9 mouse cellular contexts compared by ENCODE assay signal in the genomic region with DNA sequence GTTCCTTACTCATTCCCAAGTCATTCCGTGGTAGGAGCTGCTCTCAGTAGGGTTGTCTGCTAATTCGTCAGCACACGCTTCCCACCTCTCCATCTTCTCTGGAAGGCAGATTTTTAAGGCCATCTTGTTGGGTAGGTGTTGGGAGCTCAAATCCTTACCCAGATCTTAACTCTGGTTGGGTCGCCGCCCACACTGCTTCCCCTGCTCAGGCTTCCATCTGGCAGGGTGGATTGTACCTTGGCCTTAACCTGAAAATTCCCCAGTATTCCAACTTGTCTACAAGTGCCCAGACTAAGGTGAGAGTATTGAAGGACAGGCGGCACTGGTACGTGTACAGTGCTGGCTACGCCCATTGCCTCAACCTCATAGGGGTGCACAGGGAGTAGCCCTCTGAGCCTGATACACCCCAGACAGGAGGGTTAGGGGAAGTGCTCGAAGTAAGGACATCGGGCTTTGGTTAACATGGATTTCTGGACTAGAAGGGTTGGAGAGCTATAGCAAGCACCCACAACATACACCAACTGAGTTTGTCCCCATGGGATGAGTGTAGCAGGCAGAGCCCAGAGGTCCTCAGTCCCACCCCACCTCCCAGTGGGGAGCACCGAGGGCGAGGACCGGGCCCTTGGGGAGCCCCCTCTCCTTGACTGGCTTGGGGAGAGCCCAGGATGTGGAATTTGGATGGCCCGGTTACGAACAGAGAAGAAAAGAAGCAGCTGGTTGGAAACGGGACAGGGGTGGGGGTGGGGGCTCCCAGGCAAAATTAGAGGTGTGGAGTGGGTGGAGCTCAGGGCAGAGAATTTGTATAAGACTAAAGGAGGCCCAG. TPM values are rescaled to one million over a fixed set of nuclear protein-coding genes. Genes with fewer than 3 reads are reported as not detected.
DNase-seq lines count a peak whose midpoint lies in the region; ATAC-seq and TF ChIP-seq lines count a peak whose summit lies in the region.
"Had no signal": no experiment of that assay in that cellular context is flagged by ENCODE, and none has a peak within 500 bp of the region (broad histone marks: within the 10 kb centered on the region; RNA-seq: fewer than 3 reads in every experiment).

No protein-coding gene starts in this region.

- TF ChIP-seq EP300 in CH12.LX (IDR thresholded peaks at IDR 0.05; ENCODE audit: low read length): no peak

- H3K27ac ChIP-seq in heart, embryonic 12.5 days (ENCODE audit: poor library complexity, severe bottlenecking): no peak overlapping the region
- H3K27ac ChIP-seq in CH12.LX (ENCODE audit: insufficient read depth, low read depth): no peak overlapping the region; the same call in 1 of the 2 replicates
- H3K27ac ChIP-seq in embryonic facial prominence, embryonic 10.5 days (replicated peaks): 0 out of 2 replicates have a peak overlapping the region, but pooled peaks have one; percentile 92
- H3K27ac ChIP-seq in limb, embryonic 11.5 days (replicated peaks; ENCODE audit: low read depth, low read length): no peak overlapping the region

- peaks cover 55% of the 10 kb centered on the region for H3K27me3 ChIP-seq in heart, embryonic 12.5 days (replicated peaks)
- H3K27me3 ChIP-seq in CH12.LX (replicated peaks): no peaks in the 10 kb centered on the region
- H3K27me3 ChIP-seq in embryonic facial prominence, embryonic 10.5 days (replicated peaks; ENCODE audit: low read depth, poor library complexity, severe bottlenecking): peaks cover 60% of the 10 kb centered on the region
- peaks cover 49% of the 10 kb centered on the region for H3K27me3 ChIP-seq in limb, embryonic 11.5 days (ENCODE audit: control insufficient read depth, insufficient read depth, low read length)

- peaks cover 8% of the 10 kb centered on the region for H3K36me3 ChIP-seq in heart, embryonic 12.5 days
- H3K36me3 ChIP-seq in CH12.LX (replicated peaks in 1 of 2; ENCODE audit: control insufficient read depth in 1 of 2, insufficient read depth in 1 of 2, low read length in 1 of 2): peaks cover 14 to 60% of the 10 kb centered on the region in 2 experiments
- peaks cover 21% of the 10 kb centered on the region for H3K36me3 ChIP-seq in embryonic facial prominence, embryonic 10.5 days (replicated peaks)
- H3K36me3 ChIP-seq in limb, embryonic 11.5 days (ENCODE audit: control insufficient read depth, insufficient read depth, low read length): no peaks in the 10 kb centered on the region

- TF ChIP-seq CTCF in CH12.LX (conservative IDR thresholded peaks at IDR 0.05 in 1 of 2, IDR thresholded peaks at IDR 0.05 in 1 of 2; ENCODE audit: low read depth in 2 of 2, low read length in 2 of 2): no peak

- 72% methylated on average over 16 of the region's 16 CpGs for WGBS in heart, embryonic 12.5 days
- 71% methylated on average over 16 of the region's 16 CpGs for WGBS in embryonic facial prominence, embryonic 10.5 days
- 75% methylated on average over 16 of the region's 16 CpGs for WGBS in limb, embryonic 11.5 days

- no peaks in the 10 kb centered on the region for H3K79me2 ChIP-seq in CH12.LX (replicated peaks; ENCODE audit: control insufficient read depth, extremely low read depth, insufficient read depth, poor library complexity, severe bottlenecking)

- no peak overlapping the region for H3K4me3 ChIP-seq in heart, embryonic 12.5 days
- no peak overlapping the region for H3K4me3 ChIP-seq in CH12.LX (replicated peaks in 1 of 3; ENCODE audit: low read depth in 2 of 3, low read length in 2 of 3, poor library complexity in 1 of 3)
- peak overlapping the region; percentile 71 for H3K4me3 ChIP-seq in embryonic facial prominence, embryonic 10.5 days
- peak overlapping the region; percentile 44; the same call in 1 of the 2 replicates for H3K4me3 ChIP-seq in limb, embryonic 11.5 days (ENCODE audit: low read depth, low read length)

- no peak for ATAC-seq in heart, embryonic 12.5 days (ENCODE audit: insufficient number of reproducible peaks, low FRiP score)
- ATAC-seq in limb, embryonic 11.5 days (ENCODE audit: insufficient number of reproducible peaks, low FRiP score, low TSS enrichment, low read depth): no peak

- no peak for TF ChIP-seq RAD21 in CH12.LX (IDR thresholded peaks at IDR 0.05; ENCODE audit: low read depth, low read length)

- in situ Hi-C loops in CH12.LX (cut with MboI; ENCODE audit: low pct_ligation_motif_present, low pct_unique_long_range_greater_than_20kb, low sequenced_read_pairs): no loop called here

- DNase-seq in heart, adult 11 months: no peak
- no peak for DNase-seq in CH12.LX (ENCODE audit: extremely low read depth)
- DNase-seq in embryonic facial prominence, embryonic 10.5 days (ENCODE audit: low spot score): no peak
- peak; percentile 20 for DNase-seq in limb, embryonic 11.5 days (ENCODE audit: low spot score)
- no peak for DNase-seq in spleen, postnatal 14 days (ENCODE audit: low spot score in 2 of 2)
- no peak for DNase-seq in spleen, postnatal 10 days (ENCODE audit: low spot score in 2 of 2)
- no peak for DNase-seq in ovary, postnatal 10 days (ENCODE audit: low spot score)

- H3K4me1 ChIP-seq in heart, embryonic 12.5 days (replicated peaks): peaks cover 61% of the 10 kb centered on the region
- peaks cover 9 to 36% of the 10 kb centered on the region in 2 experiments; a peak in 3 of 4 replicates for H3K4me1 ChIP-seq in CH12.LX (ENCODE audit: control insufficient read depth in 1 of 2, insufficient read depth in 2 of 2)
- peaks cover 69% of the 10 kb centered on the region for H3K4me1 ChIP-seq in embryonic facial prominence, embryonic 10.5 days
- H3K4me1 ChIP-seq in limb, embryonic 11.5 days (ENCODE audit: control insufficient read depth, insufficient read depth, low read length): peaks cover 30% of the 10 kb centered on the region

- dilution Hi-C loops in CH12.LX (cut with MboI; ENCODE audit: extremely low pct_ligation_motif_present, extremely low pct_unique_long_range_greater_than_20kb, low sequenced_read_pairs): no loop called here

- TF ChIP-seq POLR2A in CH12.LX (IDR thresholded peaks at IDR 0.05; ENCODE audit: low read depth, low read length): no peak

- peak overlapping the region; percentile 93 for H3K4me2 ChIP-seq in heart, embryonic 12.5 days
- H3K4me2 ChIP-seq in CH12.LX (ENCODE audit: insufficient read depth, low read depth, poor library complexity, severe bottlenecking): no peak overlapping the region
- H3K4me2 ChIP-seq in limb, embryonic 11.5 days (ENCODE audit: low read depth, severe bottlenecking): peak overlapping the region; percentile 76; the same call in 1 of the 2 replicates

- no peaks in the 10 kb centered on the region for H3K9me3 ChIP-seq in heart, embryonic 12.5 days (replicated peaks)
- peaks cover 39% of the 10 kb centered on the region for H3K9me3 ChIP-seq in CH12.LX (replicated peaks; ENCODE audit: low read length)
- no peaks in the 10 kb centered on the region for H3K9me3 ChIP-seq in embryonic facial prominence, embryonic 10.5 days
- no peaks in the 10 kb centered on the region for H3K9me3 ChIP-seq in limb, embryonic 11.5 days (ENCODE audit: control insufficient read depth, low read length)

- H3K9ac ChIP-seq in heart, embryonic 12.5 days: no peak overlapping the region
- 0 out of 2 replicates have a peak overlapping the region, but pooled peaks have one; percentile 80 for H3K9ac ChIP-seq in CH12.LX (ENCODE audit: insufficient read depth, low read depth)
- H3K9ac ChIP-seq in limb, embryonic 11.5 days (ENCODE audit: low read length): no peak overlapping the region

TF ChIP-seq in CH12.LX, 34 proteins besides CTCF, POLR2A, EP300 and RAD21 (continues in another document):
- TF ChIP-seq ETS1 (conservative IDR thresholded peaks at IDR 0.05; ENCODE audit: low read depth, low read length): no peak
- TF ChIP-seq TBP (conservative IDR thresholded peaks at IDR 0.05; ENCODE audit: low read depth, low read length): no peak
- no peak for TF ChIP-seq ZKSCAN1 (IDR thresholded peaks at IDR 0.05; ENCODE audit: borderline replicate concordance, low read depth, low read length)
- TF ChIP-seq MYC (IDR thresholded peaks at IDR 0.05; ENCODE audit: low read depth, low read length): no peak

RNA-seq across cellular contexts. Expression of a gene that starts 1.2 kb away (rescaled TPM):
- 161 and 164 TPM in 2 replicates for polyA plus RNA-seq in heart, embryonic 12.5 days (2016; fragmentation: Nextera tagmentation; extraction: Ambion mirVana)
- total RNA-seq in CH12.LX (2012; rRNA removed) (46.6 and 47.2 TPM in 2 replicates), CH12.LX (2014; rRNA removed) (32.6 and 37.9 TPM in 2 replicates)
- polyA plus RNA-seq in CH12.LX (2012; ENCODE audit: insufficient read length, low read depth): 66.9 and 69.7 TPM in 2 replicates
- polyA plus RNA-seq in embryonic facial prominence, embryonic 10.5 days (2016; fragmentation: Nextera tagmentation; extraction: Ambion mirVana): 146 and 155 TPM in 2 replicates
- polyA plus RNA-seq in limb, embryonic 11.5 days (2014; fragmentation: Nextera tagmentation; extraction: Ambion mirVana): 161 and 162 TPM in 2 replicates

RNA-seq across cellular contexts. Expression of a gene that starts 1.6 kb away (rescaled TPM):
- 1.2 and 3.5 TPM in 2 replicates for polyA plus RNA-seq in heart, embryonic 12.5 days (2016; fragmentation: Nextera tagmentation; extraction: Ambion mirVana)
- 29.2 and 34.9 TPM in 2 replicates for total RNA-seq in CH12.LX (2012; rRNA removed)
- total RNA-seq in CH12.LX (2014; rRNA removed): 0.65 and 4.4 TPM in 2 replicates
- polyA plus RNA-seq in CH12.LX (2012; ENCODE audit: insufficient read length, low read depth): 4.9 and 11.5 TPM in 2 replicates
- polyA plus RNA-seq in embryonic facial prominence, embryonic 10.5 days (2016; fragmentation: Nextera tagmentation; extraction: Ambion mirVana): 1.9 and 7.7 TPM in 2 replicates
- polyA plus RNA-seq in limb, embryonic 11.5 days (2014; fragmentation: Nextera tagmentation; extraction: Ambion mirVana): 3.1 and 7.0 TPM in 2 replicates
- total RNA-seq: monocyte, adult 5-6 weeks had no signal

RNA-seq across cellular contexts. Expression of a gene that starts 5.3 kb away (rescaled TPM):
- polyA plus RNA-seq in heart, embryonic 12.5 days (2016; fragmentation: Nextera tagmentation; extraction: Ambion mirVana): 0.46 and 0.51 TPM in 2 replicates
- total RNA-seq in CH12.LX (2012; rRNA removed) (0.97 and 1.4 TPM in 2 replicates), CH12.LX (2014; rRNA removed) (0.23 and 0.31 TPM in 2 replicates)
- 0.93 and 1.4 TPM in 2 replicates for polyA plus RNA-seq in CH12.LX (2012; ENCODE audit: insufficient read length, low read depth)
- 0.05 and 0.16 TPM in 2 replicates for polyA plus RNA-seq in embryonic facial prominence, embryonic 10.5 days (2016; fragmentation: Nextera tagmentation; extraction: Ambion mirVana)
- polyA plus RNA-seq in limb, embryonic 11.5 days (2014; fragmentation: Nextera tagmentation; extraction: Ambion mirVana): 0.04 TPM in 1 of 2 replicates, not detected in the other
- total RNA-seq: monocyte, adult 5-6 weeks had no signal

RNA-seq across cellular contexts. Expression of a gene that starts 18.6 kb away (rescaled TPM):
- polyA plus RNA-seq in heart, embryonic 12.5 days (2016; fragmentation: Nextera tagmentation; extraction: Ambion mirVana): 300 and 303 TPM in 2 replicates
- total RNA-seq in CH12.LX (2012; rRNA removed) (215 and 223 TPM in 2 replicates), CH12.LX (2014; rRNA removed) (187 and 188 TPM in 2 replicates)
- 202 and 275 TPM in 2 replicates for polyA plus RNA-seq in CH12.LX (2012; ENCODE audit: insufficient read length, low read depth)
- polyA plus RNA-seq in embryonic facial prominence, embryonic 10.5 days (2016; fragmentation: Nextera tagmentation; extraction: Ambion mirVana): 310 and 316 TPM in 2 replicates
- 324 and 330 TPM in 2 replicates for polyA plus RNA-seq in limb, embryonic 11.5 days (2014; fragmentation: Nextera tagmentation; extraction: Ambion mirVana)

RNA-seq across cellular contexts. Expression of a gene that starts 29.5 kb away (rescaled TPM):
- polyA plus RNA-seq in heart, embryonic 12.5 days (2016; fragmentation: Nextera tagmentation; extraction: Ambion mirVana): 21.1 and 22.3 TPM in 2 replicates
- total RNA-seq in CH12.LX (2012; rRNA removed) (25.1 and 27.7 TPM in 2 replicates), CH12.LX (2014; rRNA removed) (17.9 and 19.3 TPM in 2 replicates)
- 26.3 and 26.4 TPM in 2 replicates for polyA plus RNA-seq in CH12.LX (2012; ENCODE audit: insufficient read length, low read depth)
- 39.9 and 40.1 TPM in 2 replicates for polyA plus RNA-seq in embryonic facial prominence, embryonic 10.5 days (2016; fragmentation: Nextera tagmentation; extraction: Ambion mirVana)
- polyA plus RNA-seq in limb, embryonic 11.5 days (2014; fragmentation: Nextera tagmentation; extraction: Ambion mirVana): 40.0 and 40.6 TPM in 2 replicates

Comparison
In these comparisons a context has a peak if more than half of its experiments do, and no peak if none do; other contexts are left out.
1. H3K4me3 ChIP-seq: peak in embryonic facial prominence, embryonic 10.5 days (single experiment) and limb, embryonic 11.5 days (single experiment); none in heart, embryonic 12.5 days (single experiment) and CH12.LX (0 of 3).